Mouse (Mus musculus): Measurements from ENCODE around the gene Cdc42bpb. TPM values are rescaled to one million over a fixed set of nuclear protein-coding genes. Genes with fewer than 3 reads are reported as not detected.

Gene Cdc42bpb
- polyA plus RNA-seq, 1 experiment from 2014 or later, result 27.7 TPM

- H3K4me1 ChIP-seq (replicated peaks; ENCODE audit: insufficient read depth, low read length), result peaks cover 37% of the 10 kb centered on the region
Measured at GRCm38 (mm10) chr12:111354142-111354541, 23.4 kb downstream of the Cdc42bpb start.

DNA sequence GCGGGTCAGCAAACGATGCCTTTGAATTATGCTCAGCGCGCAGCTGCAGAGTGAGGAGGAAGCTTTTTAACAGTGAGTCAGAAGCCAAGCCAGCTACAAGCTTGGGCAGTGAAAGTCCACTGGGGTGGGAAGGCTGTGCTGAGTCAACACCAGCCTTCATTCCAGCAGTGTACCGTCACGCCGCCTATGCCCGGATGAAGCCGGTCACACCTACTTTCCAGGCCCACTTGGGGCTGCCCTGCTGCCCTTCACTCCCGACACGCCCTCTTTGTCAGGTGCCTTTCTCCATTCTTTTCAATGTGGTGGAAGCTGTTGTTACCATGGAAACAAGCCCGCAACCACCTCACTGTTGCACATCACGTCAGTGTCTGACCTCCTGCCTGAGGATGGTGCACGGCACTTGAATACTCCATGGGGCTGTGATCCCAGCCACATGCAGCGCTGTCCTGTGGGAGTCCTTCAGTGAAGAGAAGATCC lies 24.0 kb downstream of the Cdc42bpb start:
- ATAC-seq (replicated peaks; ENCODE audit: low FRiP score, low read depth), result peak; percentile 97
- Histone ChIP-seq H3K9ac (ENCODE audit: low read depth, low read length) (no peak overlapping the region), H3K4me2 (ENCODE audit: low read length) (no peak overlapping the region)

More at GRCm38 (mm10) chr12:111354142-111354541, 23.4 kb downstream of the Cdc42bpb start:
- WGBS, result 67% methylated on average over 5 of the region's 5 CpGs
- Histone ChIP-seq H3K27ac (peak overlapping the region; percentile 66), H3K36me3 (ENCODE audit: insufficient read depth, low read length) (no peaks in the 10 kb centered on the region), H3K4me3 (replicated peaks; ENCODE audit: low read depth, low read length) (no peak overlapping the region), H3K4me2 (ENCODE audit: low read length) (no peak overlapping the region), H3K27me3 (ENCODE audit: insufficient read depth, low read length) (no peaks in the 10 kb centered on the region), H3K9ac (ENCODE audit: low read depth, low read length) (no peak overlapping the region), H3K9me3 (replicated peaks; ENCODE audit: low read length) (no peaks in the 10 kb centered on the region)
- no peak for TF ChIP-seq CTCF (IDR thresholded peaks at IDR 0.05; ENCODE audit: low read depth)
- no peak for DNase-seq (ENCODE audit: low spot score)
- ATAC-seq (replicated peaks; ENCODE audit: low FRiP score, low read depth), result no peak

GRCm38 (mm10) chr12:111353008-111353407 lies 24.5 kb downstream of the Cdc42bpb start:
- WGBS, result 72% methylated on average over 11 of the region's 11 CpGs
- Histone ChIP-seq H3K9ac (ENCODE audit: low read depth, low read length) (no peak overlapping the region), H3K4me3 (replicated peaks; ENCODE audit: low read depth, low read length) (no peak overlapping the region), H3K36me3 (ENCODE audit: insufficient read depth, low read length) (no peaks in the 10 kb centered on the region), H3K27ac (peak overlapping the region; percentile 70), H3K4me1 (replicated peaks; ENCODE audit: insufficient read depth, low read length) (peaks cover 34% of the 10 kb centered on the region), H3K27me3 (ENCODE audit: insufficient read depth, low read length) (no peaks in the 10 kb centered on the region), H3K9me3 (replicated peaks; ENCODE audit: low read length) (no peaks in the 10 kb centered on the region), H3K4me2 (ENCODE audit: low read length) (no peak overlapping the region)
- DNase-seq (ENCODE audit: low spot score), result no peak
- ATAC-seq (replicated peaks; ENCODE audit: low FRiP score, low read depth), result peak; percentile 18; the same call in 1 of the 2 replicates
- no peak for TF ChIP-seq CTCF (IDR thresholded peaks at IDR 0.05; ENCODE audit: low read depth)

More for the DNA sequence above, 24.0 kb downstream of the Cdc42bpb start:
- Histone ChIP-seq H3K27ac (peak overlapping the region; percentile 70), H3K9me3 (replicated peaks; ENCODE audit: low read length) (no peaks in the 10 kb centered on the region), H3K27me3 (ENCODE audit: insufficient read depth, low read length) (no peaks in the 10 kb centered on the region), H3K36me3 (ENCODE audit: insufficient read depth, low read length) (no peaks in the 10 kb centered on the region), H3K4me1 (replicated peaks; ENCODE audit: insufficient read depth, low read length) (peaks cover 38% of the 10 kb centered on the region), H3K4me3 (replicated peaks; ENCODE audit: low read depth, low read length) (no peak overlapping the region)
- WGBS, result 45% methylated on average over 15 of the region's 15 CpGs
- no peak for TF ChIP-seq CTCF (IDR thresholded peaks at IDR 0.05; ENCODE audit: low read depth)
- DNase-seq (ENCODE audit: low spot score), result peak; percentile 79

GRCm38 (mm10) chr12:111352520-111352919 lies 25.0 kb downstream of the Cdc42bpb start:
- no peaks in the 10 kb centered on the region for H3K36me3 ChIP-seq (ENCODE audit: insufficient read depth, low read length)
- H3K4me3 ChIP-seq (replicated peaks; ENCODE audit: low read depth, low read length), result no peak overlapping the region
- 64% methylated on average over 10 of the region's 10 CpGs for WGBS
- DNase-seq (ENCODE audit: low spot score), result peak; percentile 27
- peak overlapping the region; percentile 70 for H3K27ac ChIP-seq
- peaks cover 29% of the 10 kb centered on the region for H3K4me1 ChIP-seq (replicated peaks; ENCODE audit: insufficient read depth, low read length)
- H3K9ac ChIP-seq (ENCODE audit: low read depth, low read length), result no peak overlapping the region
- no peak for ATAC-seq (replicated peaks; ENCODE audit: low FRiP score, low read depth)
- no peak for TF ChIP-seq CTCF (IDR thresholded peaks at IDR 0.05; ENCODE audit: low read depth)
- no peaks in the 10 kb centered on the region for H3K9me3 ChIP-seq (replicated peaks; ENCODE audit: low read length)
- no peaks in the 10 kb centered on the region for H3K27me3 ChIP-seq (ENCODE audit: insufficient read depth, low read length)
- H3K4me2 ChIP-seq (ENCODE audit: low read length), result no peak overlapping the region

GRCm38 (mm10) chr12:111349540-111350231 lies 27.8 kb downstream of the Cdc42bpb start:
- H3K36me3 ChIP-seq (ENCODE audit: insufficient read depth, low read length), result no peaks in the 10 kb centered on the region

GRCm38 (mm10) chr12:111343956-111344355 lies 33.6 kb downstream of the Cdc42bpb start:
- no peak overlapping the region for H3K27ac ChIP-seq
- no peak for ATAC-seq (replicated peaks; ENCODE audit: low FRiP score, low read depth)
- WGBS, result 45% methylated on average over 1 of the region's 1 CpGs
- no peak overlapping the region for H3K4me3 ChIP-seq (replicated peaks; ENCODE audit: low read depth, low read length)
- H3K4me1 ChIP-seq (replicated peaks; ENCODE audit: insufficient read depth, low read length), result peaks cover 8% of the 10 kb centered on the region; the same call in 1 of the 2 replicates
- TF ChIP-seq CTCF (IDR thresholded peaks at IDR 0.05; ENCODE audit: low read depth), result peak; percentile 58
- DNase-seq (ENCODE audit: low spot score), result peak; percentile 58
- no peaks in the 10 kb centered on the region for H3K9me3 ChIP-seq (replicated peaks; ENCODE audit: low read length)
- H3K4me2 ChIP-seq (ENCODE audit: low read length), result no peak overlapping the region
- no peak overlapping the region for H3K9ac ChIP-seq (ENCODE audit: low read depth, low read length)
- peaks cover 8% of the 10 kb centered on the region for H3K36me3 ChIP-seq (ENCODE audit: insufficient read depth, low read length)
- H3K27me3 ChIP-seq (ENCODE audit: insufficient read depth, low read length), result no peaks in the 10 kb centered on the region

More at GRCm38 (mm10) chr12:111349540-111350231, 27.8 kb downstream of the Cdc42bpb start:
- Histone ChIP-seq H3K27me3 (ENCODE audit: insufficient read depth, low read length) (no peaks in the 10 kb centered on the region), H3K4me2 (ENCODE audit: low read length) (no peak overlapping the region), H3K4me3 (replicated peaks; ENCODE audit: low read depth, low read length) (no peak overlapping the region), H3K9ac (ENCODE audit: low read depth, low read length) (no peak overlapping the region), H3K4me1 (replicated peaks; ENCODE audit: insufficient read depth, low read length) (peaks cover 34% of the 10 kb centered on the region), H3K27ac (no peak overlapping the region), H3K9me3 (replicated peaks; ENCODE audit: low read length) (no peaks in the 10 kb centered on the region)
- no peak for DNase-seq (ENCODE audit: low spot score)
- 73% methylated on average over 15 of the region's 15 CpGs for WGBS
- ATAC-seq (replicated peaks; ENCODE audit: low FRiP score, low read depth), result no peak
- TF ChIP-seq CTCF (IDR thresholded peaks at IDR 0.05; ENCODE audit: low read depth), result no peak
